Mouse (Mus musculus) embryonic facial prominence, embryonic 10.5 days (tissue): ENCODE measurements around the gene Csnk2a2. TPM values are rescaled to one million over a fixed set of nuclear protein-coding genes. Genes with fewer than 3 reads are reported as not detected.

Experiments
- DNase-seq: peaks from one replicate; pipeline ENCODE4 v3.0.0-alpha.2; 2017; ENCODE audit warnings: low spot score
- H3K27ac ChIP-seq: fragments of 300-500 bp; sonication (generic); replicated peaks from 2 replicates; pipeline ENCODE4 v1.5.1; 2016; ENCODE audit warnings: mild to moderate bottlenecking
- H3K27me3 ChIP-seq: fragments of 300-500 bp; sonication (generic); replicated peaks from 2 replicates; pipeline ENCODE4 v1.6.1; 2016; ENCODE audit warnings: low read depth, mild to moderate bottlenecking; ENCODE audit not compliant: poor library complexity, severe bottlenecking
- H3K36me3 ChIP-seq: fragments of 300-500 bp; sonication (generic); replicated peaks from 2 replicates; pipeline ENCODE4 v1.6.1; 2016; ENCODE audit warnings: mild to moderate bottlenecking, moderate library complexity
- H3K4me1 ChIP-seq: fragments of 300-500 bp; sonication (generic); 2 replicates; pipeline ENCODE4 v1.6.1; 2016
- H3K4me3 ChIP-seq: fragments of 300-500 bp; sonication (generic); 2 replicates; pipeline ENCODE4 v1.5.1; 2016; ENCODE audit warnings: mild to moderate bottlenecking, moderate library complexity
- H3K9me3 ChIP-seq: fragments of 300-500 bp; sonication (generic); 2 replicates; pipeline ENCODE4 v1.6.1; 2016; ENCODE audit warnings: mild to moderate bottlenecking
- WGBS: fragments of 180-500 bp; shearing (Covaris S2); methylation state at CpG from one replicate; pipeline ENCODE4 v1.1.7; 2016; 5-methylcytosine and 5-hydroxymethylcytosine counted together
- polyA plus RNA-seq: library from polyadenylated mRNA; unstranded; fragments of >200 nt; fragmentation: Nextera tagmentation; extraction: Ambion mirVana; gene quantifications from 2 replicates; pipeline ENCODE4 v1.2.1, GENCODE M21; 2016

Gene Csnk2a2
- polyA plus RNA-seq, 1 experiment from 2014 or later, result 15.2 TPM

DNA sequence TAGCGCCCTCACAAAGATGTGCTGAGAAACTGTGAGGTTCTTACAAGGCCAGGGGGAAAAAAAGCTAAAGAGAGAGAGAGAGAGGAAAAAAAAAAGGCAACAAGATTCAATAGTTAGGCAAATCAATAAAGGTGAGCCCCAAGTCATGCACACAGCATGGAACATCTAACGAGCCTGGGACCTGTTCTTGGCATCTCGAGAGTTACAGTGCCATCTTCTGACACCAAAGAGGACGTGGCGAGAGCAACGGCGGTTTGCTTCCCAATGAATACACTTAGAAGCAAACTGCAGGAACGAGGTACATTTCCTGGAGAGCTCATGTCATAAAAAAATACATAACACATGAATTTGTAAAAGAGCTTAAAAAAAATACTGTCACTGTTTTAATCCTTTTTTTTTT is 37.3 kb downstream of the Csnk2a2 start:
- Histone ChIP-seq H3K4me1 (no peaks in the 10 kb centered on the region), H3K36me3 (peaks cover 99% of the 10 kb centered on the region), H3K9me3 (no peaks in the 10 kb centered on the region), H3K27me3 (no peaks in the 10 kb centered on the region), H3K27ac (no peak overlapping the region), H3K4me3 (no peak overlapping the region)
- 77% methylated on average over 8 of the region's 8 CpGs for WGBS
- DNase-seq, result no peak

DNA sequence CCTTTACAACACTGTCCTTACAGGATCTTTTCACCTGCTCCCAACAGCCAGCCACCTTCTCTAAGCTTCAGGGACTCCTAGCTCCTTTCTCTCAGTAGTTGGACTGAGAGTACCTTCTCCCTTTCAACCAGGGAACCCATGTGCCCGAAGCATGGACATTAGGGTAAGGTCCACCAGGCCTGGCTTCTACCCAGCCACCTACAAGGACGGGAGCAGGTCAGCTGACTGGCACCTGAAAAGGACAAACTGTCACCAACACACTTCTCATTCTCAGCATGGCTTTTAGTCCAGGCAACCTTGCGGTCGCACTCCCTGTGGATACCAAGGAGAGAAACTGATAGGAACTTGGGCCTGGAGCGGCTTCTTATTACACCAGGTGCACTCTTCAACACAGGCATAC is 39.6 kb downstream of the Csnk2a2 start:
- Histone ChIP-seq H3K27ac (no peak overlapping the region), H3K9me3 (no peaks in the 10 kb centered on the region), H3K36me3 (peaks cover 89% of the 10 kb centered on the region), H3K4me1 (no peaks in the 10 kb centered on the region), H3K4me3 (no peak overlapping the region), H3K27me3 (no peaks in the 10 kb centered on the region)
- WGBS, result 96% methylated on average over 5 of the region's 5 CpGs
- DNase-seq, result no peak

DNA sequence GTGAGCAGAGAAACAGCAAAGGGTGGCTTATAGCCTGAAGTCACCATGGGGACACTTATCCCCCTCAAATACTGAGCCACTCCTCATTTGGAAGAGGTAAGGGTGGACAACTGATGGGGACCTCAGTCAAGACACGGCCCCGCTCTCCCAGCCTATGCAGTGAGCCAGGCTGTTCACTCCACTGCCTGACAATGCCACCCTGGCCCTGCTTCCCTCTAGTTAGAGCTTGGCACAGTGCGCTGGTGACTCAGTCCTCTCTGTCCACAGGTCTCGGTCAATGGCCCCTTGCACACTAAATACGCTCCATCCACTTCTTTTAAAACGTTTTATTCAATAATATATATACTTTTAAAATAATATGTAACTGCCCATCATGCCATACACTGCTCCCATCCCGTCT is 42.2 kb downstream of the Csnk2a2 start:
- H3K36me3 ChIP-seq, result peaks cover 63% of the 10 kb centered on the region
- no peak overlapping the region for H3K4me3 ChIP-seq
- H3K9me3 ChIP-seq, result no peaks in the 10 kb centered on the region
- DNase-seq, result no peak
- no peaks in the 10 kb centered on the region for H3K27me3 ChIP-seq
- WGBS, result 89% methylated on average over 7 of the region's 7 CpGs
- H3K4me1 ChIP-seq, result no peaks in the 10 kb centered on the region
- H3K27ac ChIP-seq, result no peak overlapping the region

DNA sequence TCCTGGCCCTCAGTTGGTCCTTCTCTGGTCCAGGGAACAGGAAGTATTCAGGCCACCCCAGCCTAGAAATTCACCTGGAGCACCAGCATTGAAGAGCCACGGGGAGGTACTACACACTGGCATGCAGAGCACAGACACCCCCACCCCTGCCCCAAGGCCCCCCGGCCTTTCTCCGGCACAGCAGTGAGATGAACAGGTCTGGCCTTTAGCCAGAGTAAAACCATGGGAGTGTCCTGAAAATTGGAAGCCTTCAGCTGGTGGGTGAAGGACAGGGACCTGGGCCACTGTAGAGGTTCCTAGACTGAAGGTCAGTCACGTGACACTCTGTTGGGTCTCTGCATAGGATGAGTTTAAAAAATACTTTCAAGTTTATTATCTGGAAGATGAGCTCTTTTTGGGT is 44.8 kb downstream of the Csnk2a2 start:
- no peaks in the 10 kb centered on the region for H3K27me3 ChIP-seq
- H3K4me1 ChIP-seq, result no peaks in the 10 kb centered on the region; the same call in 1 of the 2 replicates
- peaks cover 38% of the 10 kb centered on the region for H3K36me3 ChIP-seq
- no peak overlapping the region for H3K4me3 ChIP-seq
- WGBS, result 91% methylated on average over 4 of the region's 4 CpGs
- H3K27ac ChIP-seq, result no peak overlapping the region
- H3K9me3 ChIP-seq, result no peaks in the 10 kb centered on the region
- DNase-seq, result no peak

DNA sequence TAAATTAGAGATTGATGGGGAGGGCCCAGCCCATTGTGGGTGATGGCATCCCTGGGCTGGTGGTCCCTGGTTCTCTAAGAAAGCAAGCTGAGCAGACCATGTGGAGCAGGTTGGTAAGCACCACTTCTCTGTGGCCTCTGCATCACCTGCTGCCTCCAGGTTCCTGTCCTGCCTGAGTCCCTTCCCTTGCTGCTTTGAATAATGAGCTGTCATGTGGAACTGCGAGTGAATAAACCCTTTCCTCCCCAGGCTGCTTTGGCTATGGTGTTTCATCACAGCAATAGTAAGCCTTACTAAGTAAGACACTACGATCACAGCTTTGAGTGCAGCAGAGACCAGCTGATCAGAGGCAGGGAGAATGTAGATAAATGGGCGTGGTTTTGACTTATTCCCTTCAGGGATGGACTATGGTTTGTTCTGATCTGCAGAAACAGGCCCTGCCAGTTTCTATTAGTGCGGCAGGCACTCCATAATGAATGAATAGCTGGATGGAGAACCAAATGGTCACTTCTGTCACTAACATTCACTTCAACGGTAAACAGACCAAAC is 48.3 kb downstream of the Csnk2a2 start:
- Histone ChIP-seq H3K4me1 (no peaks in the 10 kb centered on the region; the same call in 1 of the 2 replicates), H3K9me3 (no peaks in the 10 kb centered on the region), H3K36me3 (peaks cover 3% of the 10 kb centered on the region), H3K27ac (no peak overlapping the region), H3K4me3 (no peak overlapping the region), H3K27me3 (no peaks in the 10 kb centered on the region)
- DNase-seq, result no peak
- 61% methylated on average over 5 of the region's 5 CpGs for WGBS

DNA sequence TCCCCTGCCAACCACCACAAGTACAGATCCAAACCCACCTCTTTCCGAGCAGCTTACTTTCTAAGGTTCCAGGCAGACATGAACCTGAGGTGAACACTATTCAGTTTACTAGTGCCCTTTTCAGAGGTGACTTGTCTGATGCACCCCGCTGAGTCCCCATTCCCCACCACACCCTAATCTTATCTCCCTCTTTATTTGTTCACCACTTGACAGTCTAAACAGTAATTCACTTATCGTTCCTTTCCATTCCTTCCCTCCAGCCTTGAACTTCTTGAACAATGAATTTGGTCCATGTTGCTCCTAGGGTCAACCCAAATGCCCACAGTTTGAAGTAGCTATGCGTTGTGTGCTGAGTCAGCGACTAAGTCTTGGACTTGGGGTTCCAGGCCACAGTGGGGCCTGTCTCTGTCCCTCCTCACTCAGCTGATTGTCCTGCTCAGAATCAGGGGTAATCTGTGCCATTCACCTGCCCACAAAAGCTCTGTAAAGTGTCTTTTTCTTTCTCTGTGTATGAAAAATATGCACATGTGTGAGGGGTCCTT is 49.6 kb downstream of the Csnk2a2 start:
- 88% methylated on average over 5 of the region's 5 CpGs for WGBS
- DNase-seq, result no peak
- no peaks in the 10 kb centered on the region; the same call in 1 of the 2 replicates for H3K4me1 ChIP-seq
- H3K9me3 ChIP-seq, result no peaks in the 10 kb centered on the region
- no peak overlapping the region for H3K27ac ChIP-seq
- no peaks in the 10 kb centered on the region for H3K27me3 ChIP-seq
- H3K36me3 ChIP-seq, result no peaks in the 10 kb centered on the region
- H3K4me3 ChIP-seq, result no peak overlapping the region

DNA sequence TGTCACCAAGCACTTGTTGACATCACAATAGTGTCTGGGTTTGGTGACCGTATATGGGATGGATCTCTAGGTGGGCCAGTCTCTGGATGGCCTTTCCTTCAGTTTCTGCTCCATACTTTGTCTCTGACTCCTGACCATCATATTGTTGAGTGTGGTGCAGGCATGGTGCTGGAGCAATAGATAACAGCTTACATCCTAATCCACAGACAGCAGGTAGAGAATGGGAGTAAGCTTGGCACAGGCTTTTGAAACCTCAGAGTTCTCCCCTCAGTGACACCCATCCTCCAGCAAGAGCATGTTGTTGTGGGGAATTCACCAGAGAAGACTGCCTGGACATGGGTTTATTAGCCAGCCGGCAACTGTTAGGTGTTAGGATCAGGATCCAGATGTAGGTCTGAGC is 50.4 kb downstream of the Csnk2a2 start:
- Histone ChIP-seq H3K27me3 (no peaks in the 10 kb centered on the region), H3K4me3 (no peak overlapping the region), H3K36me3 (no peaks in the 10 kb centered on the region), H3K27ac (no peak overlapping the region), H3K9me3 (no peaks in the 10 kb centered on the region), H3K4me1 (no peaks in the 10 kb centered on the region; the same call in 1 of the 2 replicates)
- DNase-seq, result no peak
- 87% methylated on average over 2 of the region's 2 CpGs for WGBS

DNA sequence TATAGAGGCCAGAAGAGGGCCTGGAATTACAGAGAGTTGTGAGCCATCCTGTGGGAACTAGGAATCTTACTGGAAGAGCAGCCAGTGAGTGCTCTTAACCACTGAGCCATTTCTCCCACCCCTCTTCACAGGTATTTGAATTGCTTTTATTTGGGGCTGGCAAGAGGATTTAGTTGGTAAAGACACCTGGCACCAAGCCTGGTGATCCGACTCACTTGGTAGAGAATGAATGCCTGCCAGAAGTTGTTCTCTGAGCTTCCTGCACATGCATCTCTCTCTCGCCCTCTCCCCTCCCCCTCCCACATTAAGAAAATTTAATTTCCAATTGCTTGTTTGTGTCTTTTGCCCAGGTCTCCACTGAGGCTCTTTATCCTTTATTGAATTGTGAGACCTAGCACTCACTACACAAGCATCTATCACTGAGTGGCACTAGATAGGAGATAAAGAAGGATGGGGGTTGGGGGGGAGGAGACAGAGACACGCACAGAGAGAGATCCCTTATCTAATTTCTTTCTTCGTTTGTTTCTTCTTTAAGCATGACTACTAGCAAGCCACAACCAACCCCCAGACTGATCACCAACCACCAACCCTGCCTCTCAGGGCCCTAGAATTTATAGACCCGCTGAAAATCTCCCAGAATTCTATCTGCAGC is 52.4 kb downstream of the Csnk2a2 start:
- H3K27me3 ChIP-seq, result no peaks in the 10 kb centered on the region
- no peak overlapping the region for H3K4me3 ChIP-seq
- H3K36me3 ChIP-seq, result no peaks in the 10 kb centered on the region
- no peak overlapping the region for H3K27ac ChIP-seq
- H3K9me3 ChIP-seq, result no peaks in the 10 kb centered on the region
- H3K4me1 ChIP-seq, result peaks cover 15% of the 10 kb centered on the region
- no peak for DNase-seq
- WGBS, result 61% methylated on average over 5 of the region's 5 CpGs

DNA sequence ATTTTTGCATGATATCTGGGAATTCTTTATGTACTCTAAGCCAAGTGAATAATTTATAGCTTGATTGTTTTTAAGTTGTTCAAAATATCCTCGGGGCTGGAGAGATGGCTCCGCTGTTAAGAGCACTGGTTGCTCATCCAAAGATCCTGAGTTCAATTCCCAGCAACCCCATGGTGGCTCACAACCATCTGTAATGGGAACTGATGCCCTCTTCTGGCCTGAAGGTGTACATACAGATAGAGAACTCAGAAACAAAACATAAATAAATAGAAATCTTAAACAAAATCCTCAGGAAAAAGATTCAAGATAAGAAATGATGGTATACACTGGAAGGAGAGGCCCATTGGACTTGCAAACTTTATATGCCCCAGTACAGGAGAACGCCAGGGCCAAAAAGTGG is 53.9 kb downstream of the Csnk2a2 start:
- Histone ChIP-seq H3K4me3 (no peak overlapping the region), H3K27ac (no peak overlapping the region), H3K36me3 (no peaks in the 10 kb centered on the region; the same call in 1 of the 2 replicates), H3K4me1 (peaks cover 23% of the 10 kb centered on the region), H3K27me3 (no peaks in the 10 kb centered on the region), H3K9me3 (no peaks in the 10 kb centered on the region)
- 91% methylated on average over 3 of the region's 3 CpGs for WGBS
- DNase-seq, result no peak

DNA sequence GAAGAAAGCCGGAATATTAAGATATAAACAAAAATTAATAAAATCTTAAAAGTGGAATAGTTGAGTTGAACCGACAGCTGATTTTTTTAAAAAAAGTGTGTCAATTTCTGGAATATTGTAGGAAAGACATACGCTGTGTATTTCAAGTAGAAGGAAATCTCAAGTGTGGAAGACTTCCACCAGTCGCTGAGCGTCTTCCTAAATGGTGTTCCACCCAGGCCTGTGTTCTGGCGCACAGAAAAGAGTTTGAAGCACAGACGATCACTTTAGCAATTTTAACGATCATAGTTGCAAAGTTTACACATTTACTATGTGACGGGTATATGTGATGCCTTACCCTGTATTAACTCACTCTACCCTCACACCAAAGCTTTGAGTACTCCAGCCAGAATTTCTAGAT is 54.4 kb downstream of the Csnk2a2 start:
- Histone ChIP-seq H3K27ac (peak overlapping the region; percentile 94; the same call in 1 of the 2 replicates), H3K36me3 (no peaks in the 10 kb centered on the region; the same call in 1 of the 2 replicates), H3K4me1 (peaks cover 27% of the 10 kb centered on the region), H3K4me3 (peak overlapping the region; percentile 91), H3K9me3 (no peaks in the 10 kb centered on the region), H3K27me3 (no peaks in the 10 kb centered on the region)
- DNase-seq, result no peak
- WGBS, result 95% methylated on average over 9 of the region's 9 CpGs

DNA sequence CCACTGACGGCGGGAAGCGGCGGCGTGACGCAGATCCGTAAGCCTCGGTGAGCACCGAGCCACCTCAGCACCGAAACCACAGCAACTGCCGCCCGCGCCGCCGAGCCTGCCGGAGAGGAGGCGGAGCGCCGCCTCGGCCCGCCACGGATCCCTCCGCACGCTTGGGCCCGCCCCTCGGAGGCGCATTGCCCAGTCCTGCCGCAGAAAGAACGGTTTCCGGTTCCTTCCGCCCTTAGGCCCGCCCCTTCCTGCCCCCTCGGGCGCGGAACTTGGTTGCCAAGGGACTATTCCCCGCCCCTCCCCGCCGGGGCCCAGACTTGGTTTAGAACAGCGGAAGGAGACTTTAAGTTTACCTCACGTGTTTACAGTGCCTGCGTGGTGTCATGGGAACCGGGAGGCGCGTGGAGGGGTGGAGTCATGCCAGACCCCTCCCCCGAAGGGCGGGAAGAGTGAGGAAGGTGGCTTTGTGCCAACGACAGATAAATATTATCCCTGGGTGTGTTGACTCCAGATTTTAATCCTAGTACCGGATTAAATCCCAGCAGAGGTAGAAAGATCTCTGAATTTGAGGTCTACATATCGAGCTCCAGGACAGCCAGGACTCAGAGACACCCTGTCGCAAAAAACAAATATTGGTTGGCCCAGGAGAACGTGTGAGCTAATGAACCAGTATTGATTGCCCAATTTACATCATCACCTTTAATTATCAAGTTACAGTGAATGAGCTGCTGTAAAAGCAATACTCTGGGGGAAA is 55.0 kb downstream of the Csnk2a2 start, which contains the start of gene Cfap20:
TSS of gene Cfap20 (minus strand) at position 184 of the 754 bp plus-strand sequence.
- WGBS, result 1% methylated on average over 51 of the region's 51 CpGs

DNA sequence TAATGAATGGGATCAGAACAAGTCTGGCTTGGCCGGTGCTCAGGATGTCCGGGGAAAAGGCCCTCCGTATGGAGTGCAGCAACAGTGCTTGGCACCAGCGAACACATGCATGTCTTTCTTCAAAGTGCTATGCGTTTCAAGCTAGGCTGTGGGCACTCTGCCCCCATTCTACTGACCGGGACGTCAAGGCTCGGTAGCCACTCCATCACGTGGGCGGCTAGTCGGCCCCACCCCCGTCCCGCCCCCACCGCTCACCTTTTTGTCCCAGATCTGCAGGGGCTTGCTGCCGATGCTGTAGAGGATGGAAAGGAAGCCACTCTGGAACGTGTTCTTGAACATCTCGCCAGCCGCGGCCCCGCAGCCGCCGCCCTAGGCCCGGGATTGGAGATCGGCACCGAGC is 55.6 kb downstream of the Csnk2a2 start:
- H3K4me1 ChIP-seq, result peaks cover 38% of the 10 kb centered on the region
- under 1% methylated on average over 25 of the region's 25 CpGs for WGBS

More for the DNA sequence above, 55.0 kb downstream of the Csnk2a2 start, which contains the start of gene Cfap20:
- Histone ChIP-seq H3K36me3 (no peaks in the 10 kb centered on the region; the same call in 1 of the 2 replicates), H3K27me3 (no peaks in the 10 kb centered on the region), H3K9me3 (no peaks in the 10 kb centered on the region), H3K4me3 (peak within 1 kb of the TSS; percentile 91), H3K27ac (peak within 1 kb of the TSS; percentile 94), H3K4me1 (peaks cover 33% of the 10 kb centered on the region)
- peak; percentile 100 for DNase-seq

More for the DNA sequence above, 55.6 kb downstream of the Csnk2a2 start:
- H3K36me3 ChIP-seq, result no peaks in the 10 kb centered on the region; the same call in 1 of the 2 replicates
- no peaks in the 10 kb centered on the region for H3K27me3 ChIP-seq
- H3K9me3 ChIP-seq, result no peaks in the 10 kb centered on the region
- peak overlapping the region; percentile 94 for H3K27ac ChIP-seq
- H3K4me3 ChIP-seq, result peak overlapping the region; percentile 91
- DNase-seq, result peak; percentile 73
